Mouse (Mus musculus) right cerebral cortex, adult 2 months (tissue): ENCODE measurements around the gene Ensa.
"Not testable (repeated sequence)": the region's sequence is repeated elsewhere in the genome, so short reads cannot be mapped to it uniquely, and the experiment has no call there.

Experiments used
- DNase-seq, 2 experiments: peaks; one replicate each; pipeline ENCODE4 v3.0.0; 2021 to 2022; ENCODE audit warnings: low spot score in 2 of 2

Gene Ensa

DNA sequence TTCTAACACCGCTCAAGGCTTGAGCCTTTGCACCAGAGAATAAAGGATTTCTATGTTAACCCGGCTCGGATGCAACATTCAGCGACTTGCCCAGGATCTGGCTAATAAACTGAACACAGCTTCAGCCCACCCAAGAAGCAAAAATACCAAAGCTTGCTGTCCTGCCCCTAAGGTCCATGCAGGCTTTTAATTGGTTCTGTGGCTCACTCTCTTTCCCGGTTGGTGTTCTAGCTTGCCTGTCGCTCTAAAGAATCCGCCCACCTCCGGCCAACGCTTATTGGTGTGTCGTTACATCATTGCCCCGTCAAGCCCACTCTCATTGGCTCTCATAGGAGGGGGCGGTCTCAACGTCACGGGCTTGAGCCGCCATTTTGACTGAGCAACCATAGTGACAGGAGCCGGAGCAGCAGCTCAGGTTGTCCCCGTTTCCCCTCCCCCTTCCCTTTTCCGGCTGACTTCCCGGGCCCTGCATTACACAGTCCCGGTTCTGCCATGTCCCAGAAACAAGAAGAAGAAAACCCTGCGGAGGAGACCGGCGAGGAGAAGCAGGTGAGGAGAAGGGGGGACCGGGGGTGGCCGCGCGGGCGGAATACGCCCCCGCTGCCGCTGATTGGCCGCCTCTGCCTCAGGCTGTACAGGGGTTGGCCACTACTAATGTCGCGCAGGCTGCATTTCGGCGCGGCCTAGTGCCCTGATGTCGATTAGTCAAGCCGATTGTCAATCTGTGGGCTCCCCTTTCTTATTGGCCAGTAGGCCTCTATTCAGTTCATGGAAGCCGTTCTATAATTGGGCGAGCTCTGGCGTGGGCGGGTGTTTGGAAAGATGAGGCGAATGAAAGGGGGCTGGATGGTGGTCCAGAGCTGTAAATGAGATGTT lies at the start of gene Ensa:
Ensa (plus strand) TSS at position 366 of the 876 bp plus-strand sequence.
- peak; percentile 98 to 99 for DNase-seq

DNA sequence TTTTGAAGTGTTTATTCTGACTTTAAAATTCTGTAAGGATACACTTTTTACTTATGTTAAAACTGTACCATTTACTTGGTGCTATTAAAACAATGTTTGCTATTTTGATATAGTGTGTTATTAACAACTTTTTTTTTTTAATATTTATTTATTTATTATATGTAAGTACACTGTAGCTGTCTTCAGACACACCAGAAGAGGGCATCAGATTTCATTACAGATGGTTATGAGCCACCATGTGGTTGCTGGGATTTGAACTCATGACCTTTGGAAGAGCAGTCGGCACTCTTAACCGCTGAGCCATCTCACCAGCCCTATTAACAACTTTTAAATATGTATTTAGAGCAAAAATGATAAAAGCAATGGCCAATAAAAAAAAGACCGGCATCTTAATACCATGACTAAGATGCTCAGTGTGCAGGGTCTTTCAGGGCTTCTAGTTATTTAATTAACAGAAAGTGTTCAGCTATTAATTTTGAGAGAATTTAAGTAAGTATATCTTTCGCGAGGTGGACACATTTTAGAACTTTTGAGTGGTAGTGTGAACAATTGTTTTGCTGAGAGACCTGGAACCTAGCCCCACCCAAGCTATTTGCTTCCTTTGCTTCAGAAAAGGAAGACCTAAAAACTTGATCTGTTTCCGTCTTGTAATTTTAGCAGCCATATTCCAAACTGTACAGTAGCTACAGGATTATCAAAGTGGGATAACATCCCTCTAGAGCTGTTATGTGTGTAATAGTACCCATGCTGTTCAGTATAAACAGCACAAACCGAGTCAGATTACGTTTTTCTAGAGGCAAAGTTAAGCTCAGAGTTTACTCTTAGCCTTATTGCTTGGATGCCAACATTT lies 36.8 kb upstream of the Ensa start:
- DNase-seq = no peak

- DNase-seq = peak; percentile 98
Measured at GRCm38 (mm10) chr3:95588604-95589086, 36.1 kb upstream of the Ensa start, which contains the start of gene Golph3l. Golph3l (plus strand) TSS chr3:95588934.

- DNase-seq = no peak
Measured at GRCm38 (mm10) chr3:95598734-95599133, 26.1 kb upstream of the Ensa start.

- no peak for DNase-seq
Measured at GRCm38 (mm10) chr3:95601287-95601686, 23.5 kb upstream of the Ensa start.

DNA sequence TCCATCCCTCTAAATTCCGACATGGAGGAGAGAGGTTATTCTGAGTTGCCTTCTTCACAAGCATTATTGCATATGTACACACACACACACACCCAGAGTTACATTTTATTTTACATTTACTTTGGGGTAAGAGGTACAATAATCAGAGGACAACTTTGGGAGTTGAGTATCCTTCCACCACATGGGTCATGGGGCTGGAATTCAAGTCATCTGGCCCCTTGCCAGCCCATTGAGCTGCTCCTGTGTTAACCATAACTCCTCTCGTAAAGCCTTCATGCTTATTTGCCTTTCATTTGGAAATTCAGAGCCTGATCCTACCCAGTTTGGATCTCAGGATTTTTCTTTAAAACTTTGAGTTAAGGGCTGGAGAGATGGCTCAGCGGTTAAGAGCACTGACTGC lies 18.7 kb upstream of the Ensa start:
- DNase-seq = no peak

DNA sequence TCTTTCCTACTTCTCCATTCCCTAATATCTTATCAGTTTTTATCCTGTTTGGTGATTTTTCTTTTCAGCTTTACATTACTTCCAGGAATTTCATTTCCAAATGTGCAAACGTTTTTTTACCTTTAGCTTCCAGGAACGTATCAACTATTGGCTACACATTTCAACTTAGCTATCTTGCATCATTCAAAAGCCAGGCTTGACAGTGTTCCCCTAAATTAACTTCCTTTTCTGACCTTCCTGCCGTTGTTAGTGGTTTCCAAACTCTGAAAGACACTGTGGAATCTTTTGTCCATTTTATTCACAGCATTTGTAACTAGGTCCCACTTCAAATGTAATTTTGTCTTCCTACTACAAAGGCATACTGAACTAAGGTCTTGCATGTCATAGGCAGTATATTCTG lies 15.6 kb upstream of the Ensa start:
- no peak for DNase-seq

DNA sequence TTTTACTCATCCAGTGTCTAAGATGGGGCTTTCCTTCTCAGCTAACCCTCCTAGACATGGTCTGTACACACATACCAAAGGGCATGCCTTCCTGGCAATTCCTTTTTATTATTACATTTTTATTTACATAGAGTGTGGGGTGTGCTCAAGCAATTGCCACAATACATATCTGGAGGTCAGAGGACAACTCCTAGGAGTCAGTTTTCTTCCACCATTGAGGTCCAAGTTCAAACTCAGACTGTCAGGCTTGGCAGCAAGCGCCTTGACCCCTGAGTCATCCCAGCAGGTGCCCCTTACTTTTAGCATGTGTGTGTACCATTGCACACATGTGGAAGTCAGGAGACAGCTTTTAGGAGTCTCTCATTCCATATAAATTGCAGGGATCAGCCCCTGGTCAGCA lies 10.8 kb upstream of the Ensa start:
- DNase-seq = no peak

GRCm38 (mm10) chr3:95618511-95618910 lies 6.3 kb upstream of the Ensa start:
- no peak for DNase-seq

DNA sequence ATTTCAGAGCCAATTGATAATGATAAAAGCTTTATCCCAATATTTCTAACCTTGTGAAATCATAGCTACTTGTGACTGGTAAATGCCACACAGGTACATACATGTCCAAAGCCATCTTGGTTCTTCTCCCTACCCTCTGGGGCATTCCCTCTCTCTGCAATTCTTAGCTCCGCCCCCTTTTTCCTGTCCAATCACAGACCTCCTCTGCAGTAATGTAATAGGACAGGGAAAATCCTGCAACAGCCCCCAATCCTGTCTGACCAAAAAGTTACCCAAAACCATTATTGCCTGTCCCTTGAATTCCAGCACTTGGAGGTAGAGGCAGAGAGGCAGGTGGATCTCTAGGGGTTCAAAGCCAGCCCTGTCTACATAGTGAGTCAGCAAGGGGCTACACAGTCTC lies 3.6 kb upstream of the Ensa start:
- no peak for DNase-seq

DNA sequence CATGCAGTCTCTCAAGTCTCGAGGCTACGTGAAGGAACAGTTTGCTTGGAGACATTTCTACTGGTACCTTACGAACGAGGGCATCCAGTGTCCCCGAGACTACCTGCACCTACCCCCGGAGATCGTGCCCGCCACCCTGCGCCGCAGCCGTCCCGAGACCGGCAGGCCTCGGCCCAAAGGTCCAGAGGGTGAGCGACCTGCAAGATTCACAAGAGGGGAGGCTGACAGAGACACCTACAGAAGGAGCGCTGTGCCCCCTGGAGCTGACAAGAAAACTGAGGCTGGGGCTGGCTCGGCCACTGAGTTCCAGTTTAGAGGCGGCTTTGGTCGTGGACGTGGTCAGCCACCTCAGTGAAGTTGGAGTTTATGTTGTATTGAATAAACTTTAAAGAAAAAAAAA lies 2.4 kb upstream of the Ensa start:
- DNase-seq = not testable (repeated sequence)

GRCm38 (mm10) chr3:95623551-95623950 lies 1.2 kb upstream of the Ensa start:
- DNase-seq = no peak

GRCm38 (mm10) chr3:95623991-95624515 lies 740 bp upstream of the Ensa start:
- not testable (repeated sequence) for DNase-seq

DNA sequence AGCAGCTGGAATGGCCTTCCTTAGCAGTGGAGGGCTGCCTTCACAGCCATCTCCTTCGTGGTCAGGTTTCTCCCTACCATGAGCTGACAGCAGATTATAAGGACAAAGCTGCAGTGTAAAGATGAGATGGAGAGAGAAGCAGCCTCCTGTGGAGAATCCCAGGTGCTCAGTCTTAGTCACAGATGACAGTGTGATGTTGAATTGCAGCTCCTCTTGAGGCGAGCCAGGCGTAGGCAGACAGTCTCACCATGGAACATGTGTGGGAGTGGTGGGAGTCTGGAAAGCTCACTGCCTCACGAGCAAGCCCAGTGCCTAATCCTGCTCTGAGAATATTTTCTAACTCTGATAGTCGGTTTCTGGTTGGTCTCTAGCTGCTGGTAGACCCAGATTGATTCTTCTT lies 3.0 kb downstream of the Ensa start:
- peak; percentile 84 to 87 for DNase-seq

- DNase-seq = peak; percentile 73 to 78
Measured at GRCm38 (mm10) chr3:95629755-95630154, 5.0 kb downstream of the Ensa start.

DNA sequence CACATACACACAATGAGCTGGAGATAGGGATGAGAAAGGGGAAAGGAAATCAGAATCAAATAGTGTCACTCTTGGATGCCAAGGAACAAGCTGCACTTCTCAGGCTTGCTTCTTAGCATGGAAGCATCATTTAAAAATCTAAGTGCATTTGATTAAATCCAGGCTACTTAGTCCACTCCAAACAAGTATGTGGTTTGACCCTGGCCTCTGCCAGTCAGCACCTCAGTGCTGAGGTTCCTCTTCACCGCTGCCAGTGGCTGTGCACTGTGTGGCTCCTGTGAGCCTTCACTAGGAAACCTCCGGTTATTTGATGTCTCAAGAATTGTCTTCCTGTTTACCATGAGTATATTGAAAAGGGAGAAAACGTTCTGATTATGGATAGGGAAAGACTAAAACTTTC lies 6.1 kb downstream of the Ensa start:
- DNase-seq = no peak

DNA sequence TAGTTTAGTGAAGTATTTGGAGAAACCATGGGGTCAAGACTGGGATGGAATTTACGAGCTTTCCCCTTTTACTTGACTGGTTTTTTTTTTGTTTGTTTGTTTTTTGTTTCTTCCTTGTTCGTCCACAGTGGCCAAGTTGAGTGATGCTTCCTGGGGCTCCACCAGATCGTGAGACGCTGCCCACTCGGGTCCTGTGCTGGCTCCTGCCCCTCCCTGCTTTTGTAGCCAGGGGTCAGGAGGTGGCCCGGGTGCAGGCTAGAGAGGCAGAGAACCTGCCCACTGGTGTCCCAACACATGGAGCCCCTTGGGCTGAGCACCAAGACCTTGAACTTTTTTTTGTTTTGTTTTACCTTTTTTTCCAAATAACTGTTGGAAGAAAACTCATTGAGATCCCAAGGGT lies 6.5 kb downstream of the Ensa start:
- no peak for DNase-seq

DNA sequence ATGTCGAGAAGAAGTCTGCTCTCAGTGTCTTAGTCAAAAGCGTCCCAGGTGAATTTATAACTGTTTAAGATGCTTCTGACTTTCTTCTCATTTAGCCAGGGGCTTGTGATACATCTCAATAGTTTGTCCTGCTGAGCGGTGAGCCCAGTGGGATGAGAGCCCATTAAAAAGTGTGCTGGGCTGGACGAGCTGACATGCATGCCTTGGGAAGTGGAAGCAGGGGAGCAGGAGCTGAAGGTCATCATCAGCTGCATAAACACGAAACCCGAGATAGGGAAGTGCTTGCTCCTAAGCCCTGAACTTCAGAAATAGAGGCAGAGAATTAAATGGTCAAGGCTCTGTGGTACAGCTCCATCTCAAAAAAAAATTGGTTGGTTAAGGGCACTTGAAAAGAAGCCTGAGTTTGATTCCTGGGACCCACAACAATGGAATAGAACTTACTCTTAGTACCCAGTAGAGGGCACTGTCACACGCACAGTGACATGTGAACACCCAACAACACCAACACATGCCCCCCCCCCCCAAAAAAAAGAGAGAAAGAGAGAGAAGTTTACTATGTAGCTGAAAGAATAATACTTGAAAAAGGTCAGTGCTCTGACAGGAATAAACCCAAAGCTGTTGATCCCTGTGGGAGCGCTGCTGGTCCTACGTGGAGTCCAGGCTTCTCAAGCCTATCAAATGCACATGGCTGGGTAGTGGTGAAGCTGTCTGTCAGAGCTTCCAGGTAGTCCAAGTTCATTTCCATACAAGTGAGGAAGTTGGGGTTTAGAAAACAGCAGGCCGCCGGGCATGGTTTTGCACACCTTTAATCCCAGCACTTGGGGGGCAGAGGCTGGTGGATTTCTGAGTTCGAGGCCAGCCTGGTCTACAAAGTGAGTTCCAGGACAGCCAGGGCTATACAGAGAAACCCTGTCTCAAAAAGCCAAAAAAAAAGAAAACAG lies 8.1 kb downstream of the Ensa start:
- DNase-seq = no peak

GRCm38 (mm10) chr3:95635636-95636035 lies 10.8 kb downstream of the Ensa start:
- no peak for DNase-seq

- no peak for DNase-seq
Measured at GRCm38 (mm10) chr3:95636072-95636471, 11.3 kb downstream of the Ensa start.

- DNase-seq = no peak
Measured at GRCm38 (mm10) chr3:95639694-95640093, 14.9 kb downstream of the Ensa start.
